Mouse (Mus musculus): ENCODE data around the gene Crcp. TPM values are rescaled to one million over a fixed set of nuclear protein-coding genes. Genes with fewer than 3 reads are reported as not detected.

Crcp gene
- polyA plus RNA-seq (2014; fragmentation: Illumina TruSeq; extraction: RNeasy Lipid Tissue Mini Kit (QIAGEN cat#74804); ENCODE audit: low read depth, low replicate concordance): 14.4 TPM

DNA sequence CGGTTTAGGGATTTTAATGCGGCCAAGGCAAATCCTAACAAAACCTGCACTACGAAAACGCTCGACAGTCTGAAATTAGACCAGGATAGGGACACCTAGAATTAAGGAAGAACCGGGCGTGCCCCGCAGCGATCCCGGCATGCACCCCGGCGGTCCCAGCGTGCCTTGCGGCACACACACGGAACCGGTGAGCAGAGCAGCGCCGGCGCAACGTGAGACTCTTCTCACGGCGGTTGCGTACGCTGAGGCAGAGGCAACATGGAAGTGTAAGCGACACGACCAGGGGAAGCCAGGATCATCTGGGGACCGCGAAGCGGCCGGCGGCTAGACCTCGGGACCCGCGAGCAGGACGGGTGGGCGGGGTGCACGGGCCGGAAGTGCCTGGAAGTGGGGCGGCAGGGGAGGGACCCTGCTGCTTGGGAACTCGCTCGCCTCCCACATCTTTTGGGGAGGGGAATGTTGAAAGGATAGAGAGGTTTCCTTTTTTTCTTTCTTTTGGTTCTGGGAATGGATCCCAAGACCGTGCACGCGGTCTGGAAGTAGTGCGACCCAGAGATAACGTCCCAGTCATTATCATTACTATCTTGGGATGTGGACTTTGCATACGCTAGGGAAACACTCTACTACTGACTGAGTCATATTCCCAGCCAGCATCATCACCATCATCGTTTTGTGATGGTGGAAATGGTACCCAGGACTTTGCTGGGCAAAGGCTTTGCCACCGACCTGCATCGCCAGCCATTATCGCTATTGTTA, at the start of gene Crcp, which contains the start of gene Asl:
Gene Crcp, plus strand, starts transcription at position 149 of the 756 bp plus-strand sequence.
Gene Asl, minus strand, starts transcription at position 106 of the 756 bp plus-strand sequence.

DNA sequence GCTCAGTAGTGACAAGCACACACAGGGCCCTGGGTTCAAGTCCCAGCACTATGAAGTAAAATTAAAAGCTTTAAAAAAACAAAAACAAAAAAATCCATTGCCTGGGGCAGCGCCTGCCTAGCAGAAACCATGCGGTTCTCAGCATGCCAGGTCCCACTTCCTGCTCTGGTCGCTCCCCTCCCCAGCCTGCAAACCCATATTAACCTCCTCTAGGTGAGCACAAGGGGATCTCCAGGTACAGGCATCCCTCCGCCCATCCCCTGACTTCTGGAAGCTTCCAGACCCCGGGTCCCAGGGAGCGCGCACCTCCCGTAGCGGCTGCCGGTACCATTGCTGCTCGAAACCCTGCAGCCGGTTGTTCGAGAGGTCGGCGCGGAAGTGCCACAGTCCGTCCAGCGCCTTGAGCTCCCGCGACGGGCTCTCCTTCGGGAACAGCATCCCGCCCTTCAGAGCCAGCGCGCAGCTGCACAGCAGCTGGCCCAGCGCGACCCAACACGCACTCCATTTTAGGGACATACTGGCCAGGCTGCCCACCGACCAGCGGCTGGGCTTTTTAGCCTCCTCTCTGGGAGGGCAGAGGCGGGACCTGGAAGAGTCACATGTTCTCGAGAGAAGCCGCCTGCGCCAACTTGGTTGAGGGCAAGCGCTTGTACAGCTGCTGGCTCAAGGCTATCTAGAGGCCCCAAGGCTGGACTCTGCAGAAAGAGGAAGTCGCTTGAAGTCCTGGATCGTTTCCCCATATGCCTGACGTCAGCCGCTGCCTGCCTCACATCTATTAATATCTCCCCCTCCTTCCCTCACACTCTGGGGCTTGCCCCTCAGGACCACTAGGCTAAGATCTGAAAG, 26.6 kb upstream of the Crcp start, which contains the start of gene Gusb:
Gene Gusb, minus strand, starts transcription at position 749 of the 846 bp plus-strand sequence.

DNA sequence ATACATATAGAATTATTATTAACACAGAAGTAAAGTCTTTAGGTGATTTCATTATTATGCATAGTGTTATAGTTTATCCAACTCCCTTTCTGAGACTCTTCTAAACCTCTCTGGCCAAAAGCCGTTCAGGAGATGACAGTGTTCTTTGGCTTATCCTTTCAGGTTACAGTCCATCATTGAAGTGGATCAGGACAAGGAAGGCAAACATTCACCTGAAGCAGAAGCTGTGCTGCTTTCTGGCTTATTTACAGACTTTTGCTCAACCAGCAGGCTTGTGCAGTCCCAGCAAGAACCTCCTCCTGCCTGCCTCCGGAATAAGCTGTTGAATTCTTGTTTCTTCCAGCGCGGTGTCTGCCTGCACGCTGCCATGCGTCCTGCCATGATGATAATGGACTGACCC, 43.9 kb downstream of the Crcp start, which contains the start of gene Tpst1:
Gene Tpst1, plus strand, starts transcription at position 301 of the 400 bp plus-strand sequence.

Other genes starting within 250 kb of the Crcp start
- gene Psph, start 241.8 kb upstream of the Crcp start, polyA plus RNA-seq (2014; fragmentation: Illumina TruSeq; extraction: RNeasy Lipid Tissue Mini Kit (QIAGEN cat#74804); ENCODE audit: low read depth, low replicate concordance): 1.5 TPM
- 4.9 TPM for gene Sumf2, start 182.3 kb upstream of the Crcp start, polyA plus RNA-seq (2014; fragmentation: Illumina TruSeq; extraction: RNeasy Lipid Tissue Mini Kit (QIAGEN cat#74804); ENCODE audit: low read depth, low replicate concordance)
- gene Chchd2, start 141.8 kb upstream of the Crcp start, polyA plus RNA-seq (2014; fragmentation: Illumina TruSeq; extraction: RNeasy Lipid Tissue Mini Kit (QIAGEN cat#74804); ENCODE audit: low read depth, low replicate concordance): 591 TPM
- gene Zbed5, start 133.6 kb upstream of the Crcp start, polyA plus RNA-seq (2014; fragmentation: Illumina TruSeq; extraction: RNeasy Lipid Tissue Mini Kit (QIAGEN cat#74804); ENCODE audit: low read depth, low replicate concordance): 1.4 TPM
- gene Phkg1, start 130.7 kb upstream of the Crcp start, polyA plus RNA-seq (2014; fragmentation: Illumina TruSeq; extraction: RNeasy Lipid Tissue Mini Kit (QIAGEN cat#74804); ENCODE audit: low read depth, low replicate concordance): not detected
- gene Nupr1l, start 120.8 kb upstream of the Crcp start, polyA plus RNA-seq (2014; fragmentation: Illumina TruSeq; extraction: RNeasy Lipid Tissue Mini Kit (QIAGEN cat#74804); ENCODE audit: low read depth, low replicate concordance): 2.3 TPM
- 40.5 TPM for gene Vkorc1l1, start 87.3 kb upstream of the Crcp start, polyA plus RNA-seq (2014; fragmentation: Illumina TruSeq; extraction: RNeasy Lipid Tissue Mini Kit (QIAGEN cat#74804); ENCODE audit: low read depth, low replicate concordance)
- gene Gusb, start 26.2 kb upstream of the Crcp start, polyA plus RNA-seq (2014; fragmentation: Illumina TruSeq; extraction: RNeasy Lipid Tissue Mini Kit (QIAGEN cat#74804); ENCODE audit: low read depth, low replicate concordance): 10.7 TPM
- gene Asl, start within 50 bp of the Crcp start, polyA plus RNA-seq (2014; fragmentation: Illumina TruSeq; extraction: RNeasy Lipid Tissue Mini Kit (QIAGEN cat#74804); ENCODE audit: low read depth, low replicate concordance): 64.9 TPM
- gene Tpst1, start 44.0 kb downstream of the Crcp start, polyA plus RNA-seq (2014; fragmentation: Illumina TruSeq; extraction: RNeasy Lipid Tissue Mini Kit (QIAGEN cat#74804); ENCODE audit: low read depth, low replicate concordance): 14.5 TPM
- 1.0 TPM for gene Kctd7, start 115.6 kb downstream of the Crcp start, polyA plus RNA-seq (2014; fragmentation: Illumina TruSeq; extraction: RNeasy Lipid Tissue Mini Kit (QIAGEN cat#74804); ENCODE audit: low read depth, low replicate concordance)
- 14.8 TPM for gene Rabgef1, start 142.5 kb downstream of the Crcp start, polyA plus RNA-seq (2014; fragmentation: Illumina TruSeq; extraction: RNeasy Lipid Tissue Mini Kit (QIAGEN cat#74804); ENCODE audit: low read depth, low replicate concordance)
- 32.9 TPM for gene Tmem248, start 187.8 kb downstream of the Crcp start, polyA plus RNA-seq (2014; fragmentation: Illumina TruSeq; extraction: RNeasy Lipid Tissue Mini Kit (QIAGEN cat#74804); ENCODE audit: low read depth, low replicate concordance)
- gene Sbds, start 226.2 kb downstream of the Crcp start, polyA plus RNA-seq (2014; fragmentation: Illumina TruSeq; extraction: RNeasy Lipid Tissue Mini Kit (QIAGEN cat#74804); ENCODE audit: low read depth, low replicate concordance): 47.8 TPM
- 2.3 TPM for gene Tyw1, start 226.3 kb downstream of the Crcp start, polyA plus RNA-seq (2014; fragmentation: Illumina TruSeq; extraction: RNeasy Lipid Tissue Mini Kit (QIAGEN cat#74804); ENCODE audit: low read depth, low replicate concordance)

Data from liver, adult 10 weeks (tissue).